Mouse (Mus musculus): ENCODE data around the gene Aldh3b2. TPM values are rescaled to one million over a fixed set of nuclear protein-coding genes. Genes with fewer than 3 reads are reported as not detected.

Gene Aldh3b2
- polyA plus RNA-seq, 1 experiment from 2014 or later, result 5.8 TPM

- Histone ChIP-seq H3K9me3 (replicated peaks; ENCODE audit: low read length) (no peaks in the 10 kb centered on the region), H3K4me1 (replicated peaks; ENCODE audit: insufficient read depth, low read length) (no peaks in the 10 kb centered on the region), H3K9ac (ENCODE audit: low read depth, low read length) (peak within 1 kb of the TSS; percentile 78), H3K36me3 (ENCODE audit: insufficient read depth, low read length) (peaks cover 24% of the 10 kb centered on the region), H3K27me3 (ENCODE audit: insufficient read depth, low read length) (no peaks in the 10 kb centered on the region), H3K27ac (peak within 1 kb of the TSS; percentile 64; the same call in 1 of the 2 replicates), H3K4me3 (replicated peaks; ENCODE audit: low read depth, low read length) (peak within 1 kb of the TSS; percentile 85), H3K4me2 (ENCODE audit: low read length) (peak within 1 kb of the TSS; percentile 64)
- TF ChIP-seq CTCF (IDR thresholded peaks at IDR 0.05; ENCODE audit: low read depth), result peak; percentile 97
- DNase-seq (ENCODE audit: low spot score) (peak; percentile 100), ATAC-seq (replicated peaks; ENCODE audit: low FRiP score, low read depth) (peak; percentile 98)
- WGBS, result 0% methylated on average over 45 of the region's 45 CpGs
Measured at GRCm38 (mm10) chr19:4012432-4013022, 40.4 kb downstream of the Aldh3b2 start, which contains the start of gene Ndufv1. Gene Ndufv1 (minus strand): TSS chr19:4012806.

- Histone ChIP-seq H3K4me2 (ENCODE audit: low read length) (peak overlapping the region; percentile 41), H3K27me3 (ENCODE audit: insufficient read depth, low read length) (no peaks in the 10 kb centered on the region), H3K27ac (no peak overlapping the region), H3K4me3 (replicated peaks; ENCODE audit: low read depth, low read length) (peak overlapping the region; percentile 85; the same call in 1 of the 2 replicates), H3K9me3 (replicated peaks; ENCODE audit: low read length) (no peaks in the 10 kb centered on the region), H3K9ac (ENCODE audit: low read depth, low read length) (peak overlapping the region; percentile 32; the same call in 1 of the 2 replicates), H3K4me1 (replicated peaks; ENCODE audit: insufficient read depth, low read length) (no peaks in the 10 kb centered on the region), H3K36me3 (ENCODE audit: insufficient read depth, low read length) (peaks cover 18% of the 10 kb centered on the region)
- ATAC-seq (replicated peaks; ENCODE audit: low FRiP score, low read depth) (peak; percentile 15; the same call in 1 of the 2 replicates), DNase-seq (ENCODE audit: low spot score) (no peak)
- 19% methylated on average over 9 of the region's 9 CpGs for WGBS
- TF ChIP-seq CTCF (IDR thresholded peaks at IDR 0.05; ENCODE audit: low read depth), result no peak
Measured at GRCm38 (mm10) chr19:4013066-4013465, 40.9 kb downstream of the Aldh3b2 start.

- Histone ChIP-seq H3K4me3 (replicated peaks; ENCODE audit: low read depth, low read length) (no peak overlapping the region), H3K4me1 (replicated peaks; ENCODE audit: insufficient read depth, low read length) (no peaks in the 10 kb centered on the region), H3K27me3 (ENCODE audit: insufficient read depth, low read length) (no peaks in the 10 kb centered on the region), H3K9ac (ENCODE audit: low read depth, low read length) (no peak overlapping the region), H3K27ac (no peak overlapping the region), H3K9me3 (replicated peaks; ENCODE audit: low read length) (no peaks in the 10 kb centered on the region), H3K36me3 (ENCODE audit: insufficient read depth, low read length) (peaks cover 3% of the 10 kb centered on the region; the same call in 1 of the 2 replicates), H3K4me2 (ENCODE audit: low read length) (no peak overlapping the region)
- no peak for ATAC-seq (replicated peaks; ENCODE audit: low FRiP score, low read depth)
- DNase-seq (ENCODE audit: low spot score), result no peak
- TF ChIP-seq CTCF (IDR thresholded peaks at IDR 0.05; ENCODE audit: low read depth), result no peak
Measured at GRCm38 (mm10) chr19:4014802-4015201, 42.7 kb downstream of the Aldh3b2 start.

GRCm38 (mm10) chr19:4015635-4016034 is 43.5 kb downstream of the Aldh3b2 start:
- TF ChIP-seq CTCF (IDR thresholded peaks at IDR 0.05; ENCODE audit: low read depth), result no peak
- ATAC-seq (replicated peaks; ENCODE audit: low FRiP score, low read depth) (no peak), DNase-seq (ENCODE audit: low spot score) (no peak)
- Histone ChIP-seq H3K4me1 (replicated peaks; ENCODE audit: insufficient read depth, low read length) (no peaks in the 10 kb centered on the region), H3K27me3 (ENCODE audit: insufficient read depth, low read length) (no peaks in the 10 kb centered on the region), H3K9me3 (replicated peaks; ENCODE audit: low read length) (no peaks in the 10 kb centered on the region), H3K4me2 (ENCODE audit: low read length) (no peak overlapping the region), H3K27ac (no peak overlapping the region), H3K4me3 (replicated peaks; ENCODE audit: low read depth, low read length) (no peak overlapping the region), H3K9ac (ENCODE audit: low read depth, low read length) (no peak overlapping the region), H3K36me3 (ENCODE audit: insufficient read depth, low read length) (no peaks in the 10 kb centered on the region)
- 67% methylated on average over 5 of the region's 5 CpGs for WGBS

GRCm38 (mm10) chr19:4017921-4018587 is 45.9 kb downstream of the Aldh3b2 start:
- Histone ChIP-seq H3K9me3 (replicated peaks; ENCODE audit: low read length) (no peaks in the 10 kb centered on the region), H3K27ac (no peak overlapping the region), H3K4me1 (replicated peaks; ENCODE audit: insufficient read depth, low read length) (no peaks in the 10 kb centered on the region), H3K27me3 (ENCODE audit: insufficient read depth, low read length) (no peaks in the 10 kb centered on the region), H3K4me3 (replicated peaks; ENCODE audit: low read depth, low read length) (no peak overlapping the region), H3K9ac (ENCODE audit: low read depth, low read length) (no peak overlapping the region), H3K4me2 (ENCODE audit: low read length) (no peak overlapping the region), H3K36me3 (ENCODE audit: insufficient read depth, low read length) (no peaks in the 10 kb centered on the region)
- TF ChIP-seq CTCF (IDR thresholded peaks at IDR 0.05; ENCODE audit: low read depth), result no peak
- DNase-seq (ENCODE audit: low spot score) (no peak), ATAC-seq (replicated peaks; ENCODE audit: low FRiP score, low read depth) (no peak)
- 68% methylated on average over 10 of the region's 10 CpGs for WGBS

GRCm38 (mm10) chr19:4018743-4019583 is 46.8 kb downstream of the Aldh3b2 start:
- Histone ChIP-seq H3K4me1 (replicated peaks; ENCODE audit: insufficient read depth, low read length) (no peaks in the 10 kb centered on the region), H3K9me3 (replicated peaks; ENCODE audit: low read length) (no peaks in the 10 kb centered on the region), H3K36me3 (ENCODE audit: insufficient read depth, low read length) (no peaks in the 10 kb centered on the region), H3K9ac (ENCODE audit: low read depth, low read length) (no peak overlapping the region), H3K27me3 (ENCODE audit: insufficient read depth, low read length) (no peaks in the 10 kb centered on the region), H3K4me2 (ENCODE audit: low read length) (no peak overlapping the region), H3K4me3 (replicated peaks; ENCODE audit: low read depth, low read length) (no peak overlapping the region), H3K27ac (no peak overlapping the region)
- 30% methylated on average over 18 of the region's 18 CpGs for WGBS
- peak; percentile 91 for TF ChIP-seq CTCF (IDR thresholded peaks at IDR 0.05; ENCODE audit: low read depth)
- DNase-seq (ENCODE audit: low spot score), result peak; percentile 95
- ATAC-seq (replicated peaks; ENCODE audit: low FRiP score, low read depth), result peak; percentile 81
